ENCODE assay signal across 18 mouse cellular contexts in the genomic region with DNA sequence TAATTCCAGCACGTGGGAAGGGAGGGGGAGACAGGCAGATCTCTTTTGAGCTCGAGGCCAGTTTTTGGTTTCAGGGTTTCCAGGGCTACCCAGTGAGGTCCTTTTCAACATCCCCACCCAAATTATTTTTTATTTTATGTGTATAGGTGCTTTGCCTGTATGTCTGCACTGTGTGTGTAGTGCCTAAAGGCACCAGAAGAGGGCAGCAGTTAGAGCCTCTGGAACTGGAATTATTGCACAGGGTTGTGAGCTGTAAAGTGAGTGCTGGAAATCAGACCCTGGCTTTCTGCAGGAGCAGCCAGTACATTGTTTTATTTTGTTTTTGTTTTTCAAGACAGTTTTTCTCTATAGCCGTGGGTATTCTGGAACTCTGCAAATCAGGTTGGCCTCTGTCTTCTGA. TPM values are rescaled to one million over a fixed set of nuclear protein-coding genes. Genes with fewer than 3 reads are reported as not detected.
DNase-seq lines count a peak whose midpoint lies in the region; ATAC-seq and TF ChIP-seq lines count a peak whose summit lies in the region.
"Had no signal": no experiment of that assay in that cellular context is flagged by ENCODE, and none has a peak within 500 bp of the region (broad histone marks: within the 10 kb centered on the region; RNA-seq: fewer than 3 reads in every experiment).

No protein-coding gene starts in this region.

- no peaks in the 10 kb centered on the region for H3K27me3 ChIP-seq in kidney, adult 2 months (replicated peaks; ENCODE audit: control insufficient read depth, insufficient read depth, low read length)
- no peaks in the 10 kb centered on the region for H3K27me3 ChIP-seq in midbrain, postnatal 0 days (ENCODE audit: insufficient read depth, low read length)
- H3K27me3 ChIP-seq in midbrain, embryonic 14.5 days (ENCODE audit: control insufficient read depth, insufficient read depth, low read length) = no peaks in the 10 kb centered on the region
- no peaks in the 10 kb centered on the region for H3K27me3 ChIP-seq in stomach, postnatal 0 days (ENCODE audit: control insufficient read depth, insufficient read depth, low read length)
- H3K27me3 ChIP-seq: forebrain, embryonic 15.5 days; midbrain, embryonic 12.5 days had no signal

- no peak for ATAC-seq in midbrain, postnatal 0 days (ENCODE audit: low FRiP score)
- no peak for ATAC-seq in midbrain, embryonic 14.5 days (ENCODE audit: low FRiP score, low TSS enrichment)
- no peak for ATAC-seq in stomach, postnatal 0 days (ENCODE audit: low FRiP score, low TSS enrichment)
- ATAC-seq: forebrain, embryonic 15.5 days had no signal

- H3K4me1 ChIP-seq in kidney, adult 2 months (ENCODE audit: control insufficient read depth, insufficient read depth, low read length) = peaks cover 6% of the 10 kb centered on the region; the same call in 1 of the 2 replicates
- no peaks in the 10 kb centered on the region for H3K4me1 ChIP-seq in midbrain, postnatal 0 days (ENCODE audit: insufficient read depth, low read length)
- H3K4me1 ChIP-seq in midbrain, embryonic 14.5 days (ENCODE audit: control insufficient read depth, insufficient read depth, low read length) = no peaks in the 10 kb centered on the region
- no peaks in the 10 kb centered on the region; the same call in 1 of the 2 replicates for H3K4me1 ChIP-seq in stomach, postnatal 0 days (replicated peaks; ENCODE audit: control insufficient read depth, insufficient read depth)

- 98% methylated on average over 3 of the region's 3 CpGs for WGBS in kidney, adult 2 months
- WGBS in midbrain, postnatal 0 days = 97% methylated on average over 3 of the region's 3 CpGs
- WGBS in midbrain, embryonic 14.5 days = 97% methylated on average over 3 of the region's 3 CpGs
- WGBS in stomach, postnatal 0 days = 98% methylated on average over 3 of the region's 3 CpGs

- no peak for DNase-seq in kidney, adult 2 months
- no peak for DNase-seq in kidney, adult 8-10 months
- no peak for DNase-seq in midbrain, postnatal 0 days (ENCODE audit: low spot score)
- no peak for DNase-seq in midbrain, embryonic 14.5 days
- peak; percentile 33 for DNase-seq in NIH3T3 (ENCODE audit: low read depth)
- no peak for DNase-seq in stomach, postnatal 0 days (ENCODE audit: low spot score)
- no peak for DNase-seq in urinary bladder, postnatal 14 days (ENCODE audit: low spot score)
- DNase-seq in heart, adult 8-10 months (ENCODE audit: low spot score) = no peak
- DNase-seq: adrenal gland, postnatal 10 days; cerebellum, adult 9-10 months; gastrocnemius, postnatal 10 days; heart, postnatal 4 days; kidney, postnatal 14 days; lung, postnatal 36 days; right cerebral cortex, postnatal 14 days had no signal

- no peak overlapping the region for H3K9ac ChIP-seq in midbrain, postnatal 0 days (replicated peaks; ENCODE audit: low read length, poor library complexity, severe bottlenecking)
- no peak overlapping the region for H3K9ac ChIP-seq in midbrain, embryonic 14.5 days (replicated peaks; ENCODE audit: low read length)
- no peak overlapping the region for H3K9ac ChIP-seq in stomach, postnatal 0 days (ENCODE audit: low read length)
- H3K9ac ChIP-seq: forebrain, embryonic 15.5 days; midbrain, embryonic 12.5 days had no signal

- H3K27ac ChIP-seq in kidney, adult 2 months (ENCODE audit: insufficient read depth, low read depth, low read length) = no peak overlapping the region
- H3K27ac ChIP-seq in midbrain, postnatal 0 days (ENCODE audit: low read depth, low read length) = no peak overlapping the region
- no peak overlapping the region for H3K27ac ChIP-seq in midbrain, embryonic 14.5 days (replicated peaks; ENCODE audit: low read depth, low read length)
- no peak overlapping the region for H3K27ac ChIP-seq in stomach, postnatal 0 days (replicated peaks)
- H3K27ac ChIP-seq: forebrain, embryonic 15.5 days; midbrain, embryonic 12.5 days had no signal

- H3K9me3 ChIP-seq in midbrain, postnatal 0 days (ENCODE audit: low read length) = no peaks in the 10 kb centered on the region
- no peaks in the 10 kb centered on the region for H3K9me3 ChIP-seq in midbrain, embryonic 14.5 days (ENCODE audit: control insufficient read depth, low read length)
- no peaks in the 10 kb centered on the region for H3K9me3 ChIP-seq in stomach, postnatal 0 days (ENCODE audit: control insufficient read depth, low read length)
- H3K9me3 ChIP-seq: forebrain, embryonic 15.5 days; midbrain, embryonic 12.5 days had no signal

- H3K4me2 ChIP-seq in midbrain, postnatal 0 days (ENCODE audit: low read depth, low read length, poor library complexity, severe bottlenecking) = no peak overlapping the region
- no peak overlapping the region for H3K4me2 ChIP-seq in midbrain, embryonic 14.5 days (ENCODE audit: low read length)
- no peak overlapping the region for H3K4me2 ChIP-seq in stomach, postnatal 0 days (replicated peaks; ENCODE audit: low read depth)
- H3K4me2 ChIP-seq: forebrain, embryonic 15.5 days; heart, embryonic 11.5 days; midbrain, embryonic 12.5 days had no signal

- TF ChIP-seq CTCF in kidney, adult 2 months (conservative IDR thresholded peaks at IDR 0.05; ENCODE audit: insufficient read depth, insufficient read length, low read depth, low read length) = peak; percentile 24
- TF ChIP-seq CTCF in midbrain, postnatal 0 days (IDR thresholded peaks at IDR 0.05) = peak; percentile 47
- peak; percentile 55 for TF ChIP-seq CTCF in stomach, postnatal 0 days (IDR thresholded peaks at IDR 0.05; ENCODE audit: low read depth)

- TF ChIP-seq EP300 in stomach, postnatal 0 days (optimal IDR thresholded peaks at IDR 0.05) = no peak

- no peaks in the 10 kb centered on the region for H3K36me3 ChIP-seq in kidney, adult 2 months (ENCODE audit: control insufficient read depth, insufficient read depth, low read length)
- 0 out of 2 replicates have a peak, but pooled peaks cover 3% of the 10 kb centered on the region for H3K36me3 ChIP-seq in midbrain, postnatal 0 days (ENCODE audit: insufficient read depth, low read length)
- H3K36me3 ChIP-seq in midbrain, embryonic 14.5 days (ENCODE audit: control insufficient read depth, insufficient read depth, low read length) = peaks cover 22% of the 10 kb centered on the region
- no peaks in the 10 kb centered on the region for H3K36me3 ChIP-seq in stomach, postnatal 0 days (ENCODE audit: control insufficient read depth, insufficient read depth, low read length)

- H3K4me3 ChIP-seq in kidney, adult 2 months (ENCODE audit: insufficient read depth, low read depth, low read length) = no peak overlapping the region
- no peak overlapping the region for H3K4me3 ChIP-seq in midbrain, postnatal 0 days (ENCODE audit: low read depth, low read length)
- H3K4me3 ChIP-seq in midbrain, embryonic 14.5 days (replicated peaks; ENCODE audit: low read depth, low read length) = no peak overlapping the region
- H3K4me3 ChIP-seq in stomach, postnatal 0 days (ENCODE audit: low read depth, low read length) = no peak overlapping the region
- H3K4me3 ChIP-seq: forebrain, embryonic 15.5 days; midbrain, embryonic 12.5 days had no signal

- TF ChIP-seq POLR2A in kidney, adult 2 months (IDR thresholded peaks at IDR 0.05; ENCODE audit: low read depth, low read length) = no peak

RNA-seq across cellular contexts. Expression of a gene that starts 9.2 kb away (rescaled TPM):
- 26.7 and 28.5 TPM in 2 replicates for polyA plus RNA-seq in kidney, adult 2 months (2012; rRNA removed)
- total RNA-seq in midbrain, postnatal 0 days (2014; rRNA removed) = 43.5 and 58.5 TPM in 2 replicates
- 23.6 and 27.9 TPM in 2 replicates for polyA plus RNA-seq in midbrain, postnatal 0 days (2015; fragmentation: Nextera tagmentation; extraction: Ambion mirVana)
- 37.9 and 42.5 TPM in 2 replicates for polyA plus RNA-seq in midbrain, embryonic 14.5 days (2014; fragmentation: Nextera tagmentation; extraction: Ambion mirVana)
- polyA plus RNA-seq in stomach, postnatal 0 days (2015; fragmentation: Nextera tagmentation; extraction: Ambion mirVana) = 16.3 and 16.5 TPM in 2 replicates
- 10 to 100 TPM; 17.7 to 24.7 (median 23.3) TPM for total RNA-seq in heart, adult 8-10 months (2022)

RNA-seq across cellular contexts. Expression of a gene that starts 31.4 kb away (rescaled TPM):
- 70.5 and 77.1 TPM in 2 replicates for polyA plus RNA-seq in kidney, adult 2 months (2012; rRNA removed)
- total RNA-seq in midbrain, postnatal 0 days (2014; rRNA removed) = 101 and 103 TPM in 2 replicates
- 13.3 and 14.4 TPM in 2 replicates for polyA plus RNA-seq in midbrain, postnatal 0 days (2015; fragmentation: Nextera tagmentation; extraction: Ambion mirVana)
- polyA plus RNA-seq in midbrain, embryonic 14.5 days (2014; fragmentation: Nextera tagmentation; extraction: Ambion mirVana) = 19.9 and 20.5 TPM in 2 replicates
- 5.8 and 5.9 TPM in 2 replicates for polyA plus RNA-seq in stomach, postnatal 0 days (2015; fragmentation: Nextera tagmentation; extraction: Ambion mirVana)
- total RNA-seq in heart, adult 8-10 months (2022) = 1 to 10 TPM; 2.9 to 6.2 (median 4.5) TPM

RNA-seq across cellular contexts. Expression of a gene that starts 50.5 kb away (rescaled TPM):
- polyA plus RNA-seq in kidney, adult 2 months (2012; rRNA removed) = 511 and 689 TPM in 2 replicates
- total RNA-seq in midbrain, postnatal 0 days (2014; rRNA removed) = 511 and 632 TPM in 2 replicates
- polyA plus RNA-seq in midbrain, postnatal 0 days (2015; fragmentation: Nextera tagmentation; extraction: Ambion mirVana) = 500 and 515 TPM in 2 replicates
- polyA plus RNA-seq in midbrain, embryonic 14.5 days (2014; fragmentation: Nextera tagmentation; extraction: Ambion mirVana) = 681 and 724 TPM in 2 replicates
- 706 and 736 TPM in 2 replicates for polyA plus RNA-seq in stomach, postnatal 0 days (2015; fragmentation: Nextera tagmentation; extraction: Ambion mirVana)
- 100 to 1,000 TPM; 125 to 157 (median 135) TPM for total RNA-seq in heart, adult 8-10 months (2022)

RNA-seq across cellular contexts. Expression of a gene that starts 51.0 kb away (rescaled TPM):
- polyA plus RNA-seq in kidney, adult 2 months (2012; rRNA removed) = 94.8 and 106 TPM in 2 replicates
- total RNA-seq in midbrain, postnatal 0 days (2014; rRNA removed) = 162 and 220 TPM in 2 replicates
- polyA plus RNA-seq in midbrain, postnatal 0 days (2015; fragmentation: Nextera tagmentation; extraction: Ambion mirVana) = 81.5 and 88.5 TPM in 2 replicates
- 26.3 and 39.4 TPM in 2 replicates for polyA plus RNA-seq in midbrain, embryonic 14.5 days (2014; fragmentation: Nextera tagmentation; extraction: Ambion mirVana)
- 53.7 TPM in 2 replicates for polyA plus RNA-seq in stomach, postnatal 0 days (2015; fragmentation: Nextera tagmentation; extraction: Ambion mirVana)
- total RNA-seq in heart, adult 8-10 months (2022) = 100 to 1,000 TPM in 2 of 4 experiments, 10 to 100 TPM in 2; 91.7 to 111 (median 98.9) TPM
